Mouse (Mus musculus): ENCODE data around the gene Inpp5f. TPM values are rescaled to one million over a fixed set of nuclear protein-coding genes. Genes with fewer than 3 reads are reported as not detected.
A peak's percentile ranks its signal among the peaks of the same experiment; 100 is the strongest.

Inpp5f gene
- total and polyA plus RNA-seq, 3 experiments, result 1.5 to 4.5 (median 4.1) TPM

- intact Hi-C loops (cut with DNase I), result no loop called here
- H3K4me3 ChIP-seq, result no peak overlapping the region
- TF ChIP-seq CTCF (IDR thresholded peaks at IDR 0.05) (peak; percentile 89), POLR2A (IDR thresholded peaks at IDR 0.05; ENCODE audit: insufficient read depth, low read depth, low read length) (no peak)
- peak overlapping the region; percentile 16; the same call in 1 of the 2 replicates for H3K27ac ChIP-seq
- H3K4me1 ChIP-seq (ENCODE audit: control insufficient read depth, insufficient read depth, low read length), result peaks cover 8% of the 10 kb centered on the region
- peaks cover 2% of the 10 kb centered on the region; the same call in 1 of the 2 replicates for H3K36me3 ChIP-seq (ENCODE audit: control insufficient read depth, insufficient read depth, low read length)
- peak; percentile 37 to 74 for DNase-seq
- WGBS, result 8% methylated on average over 4 of the region's 4 CpGs
- H3K79me2 ChIP-seq (replicated peaks; ENCODE audit: control insufficient read depth, insufficient read depth, low read length), result peaks cover 3% of the 10 kb centered on the region; the same call in 1 of the 2 replicates
- H3K9ac ChIP-seq (ENCODE audit: low read depth, low read length), result no peak overlapping the region
- H3K27me3 ChIP-seq (ENCODE audit: control insufficient read depth, insufficient read depth, low read length), result no peaks in the 10 kb centered on the region
Observed at GRCm38 (mm10) chr7:128724761-128725160, 113.6 kb downstream of the Inpp5f start.

- H3K79me2 ChIP-seq (replicated peaks; ENCODE audit: control insufficient read depth, insufficient read depth, low read length), result peaks cover 3% of the 10 kb centered on the region; the same call in 1 of the 2 replicates
- H3K4me3 ChIP-seq, result no peak overlapping the region
- no peaks in the 10 kb centered on the region for H3K27me3 ChIP-seq (ENCODE audit: control insufficient read depth, insufficient read depth, low read length)
- DNase-seq, result no peak
- H3K36me3 ChIP-seq (ENCODE audit: control insufficient read depth, insufficient read depth, low read length), result peaks cover 2% of the 10 kb centered on the region; the same call in 1 of the 2 replicates
- TF ChIP-seq CTCF (IDR thresholded peaks at IDR 0.05) (no peak), POLR2A (IDR thresholded peaks at IDR 0.05; ENCODE audit: insufficient read depth, low read depth, low read length) (no peak), EP300 (IDR thresholded peaks at IDR 0.05; ENCODE audit: insufficient read depth, low read depth, low read length) (no peak)
- 61% methylated on average over 9 of the region's 9 CpGs for WGBS
- H3K4me1 ChIP-seq (ENCODE audit: control insufficient read depth, insufficient read depth, low read length), result peaks cover 8% of the 10 kb centered on the region
- intact Hi-C loops (cut with DNase I), result no loop called here
- no peak overlapping the region for H3K9ac ChIP-seq (ENCODE audit: low read depth, low read length)
- peak overlapping the region; percentile 16; the same call in 1 of the 2 replicates for H3K27ac ChIP-seq
Observed at GRCm38 (mm10) chr7:128725189-128725588, 114.1 kb downstream of the Inpp5f start.

- 86% methylated on average over 10 of the region's 10 CpGs for WGBS
- Histone ChIP-seq H3K27ac (no peak overlapping the region), H3K4me1 (ENCODE audit: control insufficient read depth, insufficient read depth, low read length) (peaks cover 10% of the 10 kb centered on the region), H3K79me2 (replicated peaks; ENCODE audit: control insufficient read depth, insufficient read depth, low read length) (peaks cover 5% of the 10 kb centered on the region; the same call in 1 of the 2 replicates), H3K9ac (ENCODE audit: low read depth, low read length) (no peak overlapping the region), H3K36me3 (ENCODE audit: control insufficient read depth, insufficient read depth, low read length) (peaks cover 6% of the 10 kb centered on the region), H3K27me3 (ENCODE audit: control insufficient read depth, insufficient read depth, low read length) (no peaks in the 10 kb centered on the region), H3K4me3 (no peak overlapping the region)
- intact Hi-C loops (cut with DNase I), result no loop called here
- TF ChIP-seq EP300 (IDR thresholded peaks at IDR 0.05; ENCODE audit: insufficient read depth, low read depth, low read length) (no peak), CTCF (IDR thresholded peaks at IDR 0.05) (no peak), POLR2A (IDR thresholded peaks at IDR 0.05; ENCODE audit: insufficient read depth, low read depth, low read length) (no peak)
- DNase-seq, result no peak
Observed at GRCm38 (mm10) chr7:128726999-128727398, 115.9 kb downstream of the Inpp5f start.

- Histone ChIP-seq H3K79me2 (replicated peaks; ENCODE audit: control insufficient read depth, insufficient read depth, low read length) (peaks cover 5% of the 10 kb centered on the region; the same call in 1 of the 2 replicates), H3K36me3 (ENCODE audit: control insufficient read depth, insufficient read depth, low read length) (peaks cover 7% of the 10 kb centered on the region), H3K4me3 (no peak overlapping the region), H3K27ac (no peak overlapping the region), H3K9ac (ENCODE audit: low read depth, low read length) (no peak overlapping the region), H3K4me1 (ENCODE audit: control insufficient read depth, insufficient read depth, low read length) (peaks cover 10% of the 10 kb centered on the region), H3K27me3 (ENCODE audit: control insufficient read depth, insufficient read depth, low read length) (no peaks in the 10 kb centered on the region)
- WGBS, result 73% methylated on average over 5 of the region's 5 CpGs
- intact Hi-C loops (cut with DNase I), result no loop called here
- no peak for DNase-seq
- TF ChIP-seq POLR2A (IDR thresholded peaks at IDR 0.05; ENCODE audit: insufficient read depth, low read depth, low read length) (no peak), EP300 (IDR thresholded peaks at IDR 0.05; ENCODE audit: insufficient read depth, low read depth, low read length) (no peak), CTCF (IDR thresholded peaks at IDR 0.05) (no peak)
Observed at GRCm38 (mm10) chr7:128727701-128728100, 116.6 kb downstream of the Inpp5f start.

- intact Hi-C loops (cut with DNase I), result no loop called here
- WGBS, result 48% methylated on average over 10 of the region's 10 CpGs
- H3K4me1 ChIP-seq (ENCODE audit: control insufficient read depth, insufficient read depth, low read length), result peaks cover 10% of the 10 kb centered on the region
- no peak overlapping the region for H3K4me3 ChIP-seq
- peaks cover 7% of the 10 kb centered on the region for H3K79me2 ChIP-seq (replicated peaks; ENCODE audit: control insufficient read depth, insufficient read depth, low read length)
- TF ChIP-seq CTCF (IDR thresholded peaks at IDR 0.05) (no peak), POLR2A (IDR thresholded peaks at IDR 0.05; ENCODE audit: insufficient read depth, low read depth, low read length) (no peak), EP300 (IDR thresholded peaks at IDR 0.05; ENCODE audit: insufficient read depth, low read depth, low read length) (no peak)
- H3K9ac ChIP-seq (ENCODE audit: low read depth, low read length), result no peak overlapping the region
- no peaks in the 10 kb centered on the region for H3K27me3 ChIP-seq (ENCODE audit: control insufficient read depth, insufficient read depth, low read length)
- peaks cover 7% of the 10 kb centered on the region for H3K36me3 ChIP-seq (ENCODE audit: control insufficient read depth, insufficient read depth, low read length)
- DNase-seq, result no peak
- H3K27ac ChIP-seq, result no peak overlapping the region
Observed at GRCm38 (mm10) chr7:128728738-128729137, 117.6 kb downstream of the Inpp5f start.

GRCm38 (mm10) chr7:128731585-128731984, 120.5 kb downstream of the Inpp5f start:
- no peak for DNase-seq
- no peak for TF ChIP-seq CTCF (IDR thresholded peaks at IDR 0.05)
- no peak for TF ChIP-seq EP300 (IDR thresholded peaks at IDR 0.05; ENCODE audit: insufficient read depth, low read depth, low read length)
- no peak for TF ChIP-seq POLR2A (IDR thresholded peaks at IDR 0.05; ENCODE audit: insufficient read depth, low read depth, low read length)
- no peak overlapping the region for H3K27ac ChIP-seq
- no peak overlapping the region for H3K4me3 ChIP-seq
- peaks cover 9% of the 10 kb centered on the region for H3K4me1 ChIP-seq (ENCODE audit: control insufficient read depth, insufficient read depth, low read length)
- H3K79me2 ChIP-seq (replicated peaks; ENCODE audit: control insufficient read depth, insufficient read depth, low read length), result peaks cover 10% of the 10 kb centered on the region
- 44% methylated on average over 2 of the region's 2 CpGs for WGBS
- intact Hi-C loops (cut with DNase I), result no loop called here
- no peaks in the 10 kb centered on the region for H3K27me3 ChIP-seq (ENCODE audit: control insufficient read depth, insufficient read depth, low read length)
- peaks cover 5% of the 10 kb centered on the region for H3K36me3 ChIP-seq (ENCODE audit: control insufficient read depth, insufficient read depth, low read length)
- no peak overlapping the region for H3K9ac ChIP-seq (ENCODE audit: low read depth, low read length)

All from heart, adult 2 months (tissue).